Mouse (Mus musculus): ENCODE data around the gene Capn5. TPM values are rescaled to one million over a fixed set of nuclear protein-coding genes. Genes with fewer than 3 reads are reported as not detected.

Capn5 gene
- polyA plus RNA-seq, 1 experiment, result 21.4 TPM

- H3K36me3 ChIP-seq (ENCODE audit: control insufficient read depth, insufficient read depth, low read length), result no peaks in the 10 kb centered on the region
- no peak for TF ChIP-seq POLR2A (IDR thresholded peaks at IDR 0.05; ENCODE audit: control insufficient read depth, extremely low read depth, insufficient read depth, low read length, poor library complexity)
- TF ChIP-seq CTCF (IDR thresholded peaks at IDR 0.05; ENCODE audit: borderline replicate concordance, control insufficient read depth, extremely low read depth, insufficient read depth, low read length, poor library complexity), result no peak
- no peak for DNase-seq
- H3K4me3 ChIP-seq (ENCODE audit: control insufficient read depth, insufficient read depth, low read length), result no peak overlapping the region
- H3K27ac ChIP-seq (ENCODE audit: control insufficient read depth, insufficient read depth, low read length), result no peak overlapping the region
- WGBS, result 78% methylated on average over 6 of the region's 6 CpGs
- no peaks in the 10 kb centered on the region for H3K27me3 ChIP-seq (ENCODE audit: control insufficient read depth, insufficient read depth, low read length)
- H3K4me1 ChIP-seq (replicated peaks; ENCODE audit: control insufficient read depth, insufficient read depth, low read length), result peaks cover 29% of the 10 kb centered on the region
These were observed 6.7 kb downstream of the Capn5 start for GRCm38 (mm10) chr7:98171141-98172073.

DNA sequence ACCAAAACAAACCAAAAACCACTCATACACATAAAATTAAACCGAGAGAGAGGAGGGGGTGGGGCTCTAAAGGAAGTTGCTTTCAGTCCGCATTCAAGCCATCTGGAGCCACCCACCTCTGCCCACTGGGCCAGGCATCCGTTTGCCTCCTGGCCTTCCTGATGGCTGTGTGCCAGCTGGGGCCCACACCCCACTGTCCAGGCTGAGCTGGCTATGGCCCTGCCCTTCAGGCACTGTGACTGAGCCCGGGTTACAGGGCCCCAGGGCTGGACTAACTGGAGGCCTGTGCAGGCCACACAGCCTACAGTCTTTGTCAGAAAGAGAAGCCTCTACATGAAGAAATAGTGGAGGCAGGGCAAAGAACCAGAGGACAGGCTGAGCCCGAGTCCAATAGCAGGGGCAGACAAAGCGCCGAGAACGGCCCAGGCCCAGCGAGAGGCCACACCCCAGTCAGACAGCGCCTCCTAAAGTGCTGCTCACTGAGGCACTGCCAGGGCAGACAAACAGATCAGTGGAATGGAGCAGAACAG is 13.0 kb downstream of the Capn5 start:
- DNase-seq, result peak; percentile 57
- no peak for TF ChIP-seq CTCF (IDR thresholded peaks at IDR 0.05; ENCODE audit: borderline replicate concordance, control insufficient read depth, extremely low read depth, insufficient read depth, low read length, poor library complexity)
- no peak for TF ChIP-seq POLR2A (IDR thresholded peaks at IDR 0.05; ENCODE audit: control insufficient read depth, extremely low read depth, insufficient read depth, low read length, poor library complexity)
- 17% methylated on average over 10 of the region's 10 CpGs for WGBS
- no peak overlapping the region for H3K27ac ChIP-seq (ENCODE audit: control insufficient read depth, insufficient read depth, low read length)
- no peaks in the 10 kb centered on the region for H3K36me3 ChIP-seq (ENCODE audit: control insufficient read depth, insufficient read depth, low read length)
- no peaks in the 10 kb centered on the region for H3K27me3 ChIP-seq (ENCODE audit: control insufficient read depth, insufficient read depth, low read length)
- peaks cover 22% of the 10 kb centered on the region for H3K4me1 ChIP-seq (replicated peaks; ENCODE audit: control insufficient read depth, insufficient read depth, low read length)
- H3K4me3 ChIP-seq (ENCODE audit: control insufficient read depth, insufficient read depth, low read length), result peak overlapping the region; percentile 10

GRCm38 (mm10) chr7:98164382-98164998 is 13.6 kb downstream of the Capn5 start:
- H3K27ac ChIP-seq (ENCODE audit: control insufficient read depth, insufficient read depth, low read length), result no peak overlapping the region
- no peak for TF ChIP-seq CTCF (IDR thresholded peaks at IDR 0.05; ENCODE audit: borderline replicate concordance, control insufficient read depth, extremely low read depth, insufficient read depth, low read length, poor library complexity)
- no peak for TF ChIP-seq POLR2A (IDR thresholded peaks at IDR 0.05; ENCODE audit: control insufficient read depth, extremely low read depth, insufficient read depth, low read length, poor library complexity)
- H3K36me3 ChIP-seq (ENCODE audit: control insufficient read depth, insufficient read depth, low read length), result no peaks in the 10 kb centered on the region
- 52% methylated on average over 9 of the region's 9 CpGs for WGBS
- DNase-seq, result peak; percentile 54
- H3K4me1 ChIP-seq (replicated peaks; ENCODE audit: control insufficient read depth, insufficient read depth, low read length), result peaks cover 22% of the 10 kb centered on the region
- no peak overlapping the region for H3K4me3 ChIP-seq (ENCODE audit: control insufficient read depth, insufficient read depth, low read length)
- no peaks in the 10 kb centered on the region for H3K27me3 ChIP-seq (ENCODE audit: control insufficient read depth, insufficient read depth, low read length)

DNA sequence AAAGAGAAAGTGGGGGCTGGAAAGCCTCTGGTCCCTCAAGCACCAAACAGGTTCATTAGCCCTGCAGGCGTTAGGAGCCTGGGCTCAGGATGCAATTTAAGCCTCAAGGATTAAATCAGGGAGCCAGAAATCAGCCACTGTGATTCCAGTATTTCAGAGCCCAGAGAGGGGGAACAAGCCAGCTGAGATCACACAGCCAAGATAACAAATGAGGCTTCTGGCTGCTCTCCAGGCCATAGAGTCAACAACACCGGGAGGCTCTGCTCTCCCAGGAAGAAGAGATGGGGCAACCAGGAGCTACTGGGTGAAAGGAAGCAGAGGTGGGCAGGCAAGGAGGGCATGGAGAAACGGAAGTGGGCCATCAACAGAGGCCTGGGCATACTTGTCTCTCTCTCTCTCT is 14.4 kb downstream of the Capn5 start:
- no peak overlapping the region for H3K27ac ChIP-seq (ENCODE audit: control insufficient read depth, insufficient read depth, low read length)
- TF ChIP-seq CTCF (IDR thresholded peaks at IDR 0.05; ENCODE audit: borderline replicate concordance, control insufficient read depth, extremely low read depth, insufficient read depth, low read length, poor library complexity) (no peak), POLR2A (IDR thresholded peaks at IDR 0.05; ENCODE audit: control insufficient read depth, extremely low read depth, insufficient read depth, low read length, poor library complexity) (no peak)
- whole genome bisulfite sequencing, result 65% methylated on average over 3 of the region's 3 CpGs
- no peak for DNase-seq
- no peak overlapping the region for H3K4me3 ChIP-seq (ENCODE audit: control insufficient read depth, insufficient read depth, low read length)
- H3K4me1 ChIP-seq (replicated peaks; ENCODE audit: control insufficient read depth, insufficient read depth, low read length), result peaks cover 22% of the 10 kb centered on the region
- H3K27me3 ChIP-seq (ENCODE audit: control insufficient read depth, insufficient read depth, low read length), result no peaks in the 10 kb centered on the region
- H3K36me3 ChIP-seq (ENCODE audit: control insufficient read depth, insufficient read depth, low read length), result no peaks in the 10 kb centered on the region

DNA sequence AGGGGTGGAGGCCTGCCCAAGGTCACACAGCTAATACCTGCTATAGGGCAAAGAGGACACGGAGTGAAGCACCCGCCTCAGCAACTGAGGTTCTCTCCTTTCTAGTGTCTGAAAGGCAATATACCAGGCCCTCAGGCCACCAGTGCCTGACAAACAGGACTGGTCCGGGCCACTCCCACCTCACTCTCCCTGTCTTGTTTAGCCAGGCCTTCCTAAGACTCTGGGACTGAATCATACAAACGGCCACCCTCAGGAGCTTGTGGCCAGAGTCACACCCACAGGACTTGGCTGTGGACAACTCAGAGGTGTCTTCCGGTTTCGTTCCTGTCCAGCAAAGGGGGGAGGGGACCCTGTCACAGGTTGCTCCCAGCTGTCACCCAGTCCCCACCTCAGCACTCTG is 15.8 kb downstream of the Capn5 start:
- TF ChIP-seq CTCF (IDR thresholded peaks at IDR 0.05; ENCODE audit: borderline replicate concordance, control insufficient read depth, extremely low read depth, insufficient read depth, low read length, poor library complexity) (no peak), POLR2A (IDR thresholded peaks at IDR 0.05; ENCODE audit: control insufficient read depth, extremely low read depth, insufficient read depth, low read length, poor library complexity) (no peak)
- 89% methylated on average over 6 of the region's 6 CpGs for WGBS
- Histone ChIP-seq H3K27ac (ENCODE audit: control insufficient read depth, insufficient read depth, low read length) (no peak overlapping the region), H3K4me3 (ENCODE audit: control insufficient read depth, insufficient read depth, low read length) (no peak overlapping the region), H3K4me1 (replicated peaks; ENCODE audit: control insufficient read depth, insufficient read depth, low read length) (peaks cover 22% of the 10 kb centered on the region), H3K27me3 (ENCODE audit: control insufficient read depth, insufficient read depth, low read length) (no peaks in the 10 kb centered on the region), H3K36me3 (ENCODE audit: control insufficient read depth, insufficient read depth, low read length) (no peaks in the 10 kb centered on the region)
- DNase-seq, result no peak

DNA sequence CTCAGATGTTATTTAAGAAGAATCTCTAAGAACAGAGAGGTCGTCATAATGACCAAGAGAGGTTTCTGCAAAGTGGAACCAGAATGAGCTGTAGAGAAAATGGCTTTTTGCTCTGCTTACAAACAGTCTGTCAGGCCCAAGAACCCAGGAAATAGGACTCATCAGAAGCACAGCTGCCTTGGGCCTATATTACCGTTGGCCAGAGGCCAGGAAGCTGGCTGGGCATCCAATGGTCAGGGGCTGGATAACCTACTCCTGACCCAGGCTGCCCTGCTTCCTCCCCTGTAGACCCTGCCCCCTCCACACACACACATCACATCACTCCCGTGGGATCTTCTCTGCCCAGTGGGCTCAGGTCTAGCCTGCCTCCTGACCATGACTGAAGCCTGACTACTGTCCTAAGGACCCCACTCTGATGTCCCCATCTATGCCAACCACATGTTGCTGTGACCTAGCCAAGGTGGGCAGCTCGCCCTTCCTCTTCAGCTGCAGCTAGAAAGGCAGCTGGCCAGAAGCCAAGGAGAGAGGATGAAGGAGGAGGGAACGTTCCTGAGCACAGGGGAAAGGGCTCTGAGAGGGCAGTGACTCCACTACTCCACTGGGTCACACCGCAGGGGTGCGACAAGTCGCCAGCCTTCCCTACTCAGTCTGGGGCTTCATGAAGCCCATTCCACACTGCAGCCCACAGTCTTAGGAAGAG is 17.9 kb downstream of the Capn5 start:
- no peaks in the 10 kb centered on the region for H3K36me3 ChIP-seq (ENCODE audit: control insufficient read depth, insufficient read depth, low read length)
- TF ChIP-seq POLR2A (IDR thresholded peaks at IDR 0.05; ENCODE audit: control insufficient read depth, extremely low read depth, insufficient read depth, low read length, poor library complexity), result no peak
- TF ChIP-seq CTCF (IDR thresholded peaks at IDR 0.05; ENCODE audit: borderline replicate concordance, control insufficient read depth, extremely low read depth, insufficient read depth, low read length, poor library complexity), result no peak
- 65% methylated on average over 8 of the region's 8 CpGs for WGBS
- no peak overlapping the region for H3K4me3 ChIP-seq (ENCODE audit: control insufficient read depth, insufficient read depth, low read length)
- H3K27me3 ChIP-seq (ENCODE audit: control insufficient read depth, insufficient read depth, low read length), result no peaks in the 10 kb centered on the region
- no peak overlapping the region for H3K27ac ChIP-seq (ENCODE audit: control insufficient read depth, insufficient read depth, low read length)
- no peak for DNase-seq
- H3K4me1 ChIP-seq (replicated peaks; ENCODE audit: control insufficient read depth, insufficient read depth, low read length), result peaks cover 14% of the 10 kb centered on the region
